Mouse (Mus musculus) stomach, postnatal 0 days (tissue): ENCODE data around the gene Arrb1. TPM values are rescaled to one million over a fixed set of nuclear protein-coding genes. Genes with fewer than 3 reads are reported as not detected.
"Not testable (repeated sequence)": the region's sequence is repeated elsewhere in the genome, so short reads cannot be mapped to it uniquely, and the experiment has no call there.

Experiments used
- ATAC-seq: fragments of 200-750 bp; cut with Nextera tagmentation; 2 replicates; pipeline ENCODE4 v1.8.0; 2017; ENCODE audit not compliant: low FRiP score, low TSS enrichment
- DNase-seq: peaks from one replicate; pipeline ENCODE4 v3.0.0-alpha.2; 2016; ENCODE audit warnings: low spot score
- H3K27ac ChIP-seq: fragments of 300-500 bp; sonication (generic); replicated peaks from 2 replicates; pipeline ENCODE4 v1.5.1; 2014; ENCODE audit warnings: mild to moderate bottlenecking, control low read depth
- H3K27me3 ChIP-seq: fragments of 300-500 bp; sonication (generic); 2 replicates; pipeline ENCODE4 v1.6.1; 2014; ENCODE audit warnings: low read length; ENCODE audit not compliant: control insufficient read depth, insufficient read depth
- H3K36me3 ChIP-seq: fragments of 300-500 bp; sonication (generic); 2 replicates; pipeline ENCODE4 v1.6.1; 2014; ENCODE audit warnings: low read length, mixed read lengths; ENCODE audit not compliant: control insufficient read depth, insufficient read depth
- H3K4me1 ChIP-seq: fragments of 300-500 bp; sonication (generic); replicated peaks from 2 replicates; pipeline ENCODE4 v1.6.1; 2014; ENCODE audit warnings: antibody characterized with exemption; ENCODE audit not compliant: control insufficient read depth, insufficient read depth
- H3K4me2 ChIP-seq: fragments of 300-500 bp; sonication (generic); replicated peaks from 2 replicates; pipeline ENCODE4 v1.6.1; 2014; ENCODE audit warnings: low read depth, mild to moderate bottlenecking, control low read depth, moderate library complexity
- H3K4me3 ChIP-seq: fragments of 300-500 bp; sonication (generic); 2 replicates; pipeline ENCODE4 v1.5.1; 2014; ENCODE audit warnings: low read depth, low read length, control low read depth
- H3K9ac ChIP-seq: fragments of 300-500 bp; sonication (generic); 2 replicates; pipeline ENCODE4 v1.6.1; 2014; ENCODE audit warnings: mild to moderate bottlenecking, low read length, control low read depth, mixed read lengths
- H3K9me3 ChIP-seq: fragments of 300-500 bp; sonication (generic); 2 replicates; pipeline ENCODE4 v1.6.1; 2016; ENCODE audit warnings: low read length; ENCODE audit not compliant: control insufficient read depth
- CTCF ChIP-seq: IDR thresholded peaks from 2 replicates; pipeline ENCODE4 v1.5.1; 2016; ENCODE audit warnings: antibody characterized with exemption, low read depth, mild to moderate bottlenecking, moderate library complexity
- EP300 ChIP-seq: optimal IDR thresholded peaks from 2 replicates; pipeline ENCODE3; 2016; ENCODE audit warnings: antibody characterized with exemption
- WGBS: fragments of 180-500 bp; shearing (Covaris S2); extraction: QIAGEN DNeasy Blood & Tissue Kit; methylation state at CpG from one replicate; pipeline ENCODE4 v1.1.7; 2014; 5-methylcytosine and 5-hydroxymethylcytosine counted together
- polyA plus RNA-seq: library from polyadenylated mRNA; unstranded; fragments of >200 nt; fragmentation: Nextera tagmentation; extraction: Ambion mirVana; gene quantifications from 2 replicates; pipeline ENCODE4 v1.2.1, GENCODE M21; 2015

Gene Arrb1
- polyA plus RNA-seq, 1 experiment from 2014 or later: 3.6 TPM

GRCm38 (mm10) chr7:99504556-99504955, 30.7 kb upstream of the Arrb1 start:
- no peak for DNase-seq
- H3K9ac ChIP-seq: no peak overlapping the region
- ATAC-seq: no peak
- H3K4me2 ChIP-seq: no peak overlapping the region
- no peaks in the 10 kb centered on the region for H3K36me3 ChIP-seq
- TF ChIP-seq EP300 (no peak), CTCF (no peak)
- no peak overlapping the region for H3K27ac ChIP-seq
- no peak overlapping the region for H3K4me3 ChIP-seq
- 0 out of 2 replicates have a peak, but pooled peaks cover 3% of the 10 kb centered on the region for H3K9me3 ChIP-seq
- no peaks in the 10 kb centered on the region for H3K27me3 ChIP-seq
- H3K4me1 ChIP-seq: no peaks in the 10 kb centered on the region

DNA sequence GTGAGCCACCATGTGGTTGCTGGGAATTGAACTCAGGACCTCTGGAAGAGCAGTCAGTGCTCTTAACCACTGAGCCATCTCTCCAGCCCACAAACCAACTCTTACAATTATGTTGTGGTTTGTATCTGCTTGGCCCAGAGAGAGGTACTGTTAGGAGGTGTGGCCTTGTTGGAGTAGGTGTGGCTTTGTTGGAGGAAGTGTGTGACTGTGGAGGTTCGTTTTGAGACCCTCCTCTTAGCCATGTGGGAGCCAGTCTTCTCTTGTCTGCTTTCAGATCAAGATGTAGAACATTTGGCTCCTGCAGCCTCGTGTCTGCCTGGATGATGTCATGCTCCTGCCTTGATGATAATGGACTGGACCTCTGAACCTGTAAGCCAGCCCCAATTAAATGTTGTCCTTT, 27.1 kb upstream of the Arrb1 start:
- not testable (repeated sequence) for H3K9ac ChIP-seq, DNase-seq, H3K4me3 ChIP-seq, H3K9me3 ChIP-seq, H3K27ac ChIP-seq, H3K36me3 ChIP-seq, H3K27me3 ChIP-seq, ATAC-seq, H3K4me2 ChIP-seq, H3K4me1 ChIP-seq
- 12% methylated on average over 2 of the region's 2 CpGs for WGBS

- H3K9ac ChIP-seq: no peak overlapping the region
- ATAC-seq (no peak), DNase-seq (peak; percentile 19)
- TF ChIP-seq CTCF (no peak), EP300 (no peak)
- no peaks in the 10 kb centered on the region for H3K4me1 ChIP-seq
- no peak overlapping the region for H3K27ac ChIP-seq
- H3K4me3 ChIP-seq: no peak overlapping the region
- no peaks in the 10 kb centered on the region for H3K36me3 ChIP-seq
- H3K4me2 ChIP-seq: no peak overlapping the region
- H3K27me3 ChIP-seq: no peaks in the 10 kb centered on the region
- 0 out of 2 replicates have a peak, but pooled peaks cover 3% of the 10 kb centered on the region for H3K9me3 ChIP-seq
- 8% methylated on average over 8 of the region's 8 CpGs for WGBS
Measured at GRCm38 (mm10) chr7:99510087-99510501, 25.2 kb upstream of the Arrb1 start.

GRCm38 (mm10) chr7:99516092-99516813, 19.0 kb upstream of the Arrb1 start:
- Histone ChIP-seq H3K4me2 (no peak overlapping the region), H3K27ac (no peak overlapping the region), H3K9ac (no peak overlapping the region), H3K36me3 (no peaks in the 10 kb centered on the region), H3K4me1 (no peaks in the 10 kb centered on the region), H3K27me3 (no peaks in the 10 kb centered on the region), H3K4me3 (no peak overlapping the region), H3K9me3 (no peaks in the 10 kb centered on the region)
- WGBS: 72% methylated on average over 9 of the region's 9 CpGs
- no peak for DNase-seq
- ATAC-seq: no peak; the same call in 1 of the 2 replicates
- TF ChIP-seq CTCF (no peak), EP300 (no peak)

DNA sequence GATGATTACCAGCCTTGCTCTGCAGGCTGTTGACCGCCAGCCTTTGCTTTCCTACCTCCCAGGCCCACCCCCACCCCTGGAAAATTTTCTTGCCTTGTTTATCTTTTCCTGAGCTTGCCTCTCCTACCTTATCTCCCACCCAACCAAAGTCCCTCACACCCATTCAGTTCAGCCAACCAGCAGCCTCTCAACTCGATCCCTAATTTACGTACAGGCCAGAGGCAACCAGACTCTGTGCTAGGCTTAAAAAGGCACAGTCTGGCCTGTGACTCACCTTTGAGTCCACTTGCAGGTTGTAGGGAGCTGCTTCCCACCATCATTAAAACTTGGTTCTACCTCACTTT, 18.5 kb upstream of the Arrb1 start:
- no peak overlapping the region for H3K27ac ChIP-seq
- H3K27me3 ChIP-seq: no peaks in the 10 kb centered on the region
- no peak overlapping the region for H3K4me3 ChIP-seq
- peak; percentile 76 for ATAC-seq
- H3K9me3 ChIP-seq: no peaks in the 10 kb centered on the region
- no peaks in the 10 kb centered on the region for H3K4me1 ChIP-seq
- DNase-seq: peak; percentile 63
- no peak overlapping the region for H3K4me2 ChIP-seq
- 59% methylated on average over 3 of the region's 3 CpGs for WGBS
- H3K36me3 ChIP-seq: no peaks in the 10 kb centered on the region
- no peak overlapping the region for H3K9ac ChIP-seq
- TF ChIP-seq CTCF (no peak), EP300 (no peak)

DNA sequence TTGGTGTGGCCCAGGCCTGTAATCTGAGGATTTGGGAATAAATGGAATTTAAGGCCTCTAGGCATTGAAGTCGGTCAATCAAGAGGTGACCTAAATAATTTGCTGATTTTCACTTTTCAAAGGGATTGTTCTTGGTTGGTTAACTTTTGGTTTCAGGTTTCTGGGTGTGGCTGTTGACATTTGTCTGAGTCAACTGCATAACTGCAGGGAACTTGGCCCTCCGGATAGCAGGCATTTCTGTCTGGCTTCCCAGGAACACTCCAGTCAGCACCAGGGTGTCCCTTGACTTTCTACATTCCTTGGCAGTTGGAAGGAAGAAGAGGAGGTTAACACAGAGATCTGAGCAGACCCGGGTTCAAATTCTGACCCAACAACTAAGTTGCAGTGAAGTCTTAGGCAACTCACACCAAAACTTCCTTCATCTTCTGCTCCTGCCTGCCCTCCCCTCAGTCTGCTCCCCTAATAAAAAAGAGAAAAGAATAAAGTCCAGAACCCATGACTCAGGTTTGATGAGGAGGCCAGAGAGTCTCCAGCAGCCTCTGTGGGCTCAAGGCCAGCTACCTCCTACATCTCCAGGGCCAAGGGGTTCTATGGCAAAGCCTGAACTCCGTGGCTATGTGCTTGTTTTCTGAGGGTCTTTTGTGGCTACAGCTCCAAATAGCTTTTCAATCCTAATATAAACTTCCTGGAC, 16.2 kb upstream of the Arrb1 start:
- no peaks in the 10 kb centered on the region for H3K27me3 ChIP-seq
- WGBS: 36% methylated on average over 4 of the region's 4 CpGs
- DNase-seq (peak; percentile 69), ATAC-seq (peak; percentile 72)
- peak overlapping the region; percentile 42; the same call in 1 of the 2 replicates for H3K27ac ChIP-seq
- H3K9me3 ChIP-seq: no peaks in the 10 kb centered on the region
- no peak overlapping the region for H3K9ac ChIP-seq
- H3K36me3 ChIP-seq: no peaks in the 10 kb centered on the region
- H3K4me2 ChIP-seq: no peak overlapping the region
- TF ChIP-seq EP300: peak; percentile 59
- TF ChIP-seq CTCF: no peak
- no peaks in the 10 kb centered on the region for H3K4me1 ChIP-seq
- no peak overlapping the region for H3K4me3 ChIP-seq
